Mouse (Mus musculus): ENCODE data around the gene Pip4k2a. TPM values are rescaled to one million over a fixed set of nuclear protein-coding genes. Genes with fewer than 3 reads are reported as not detected.

Gene Pip4k2a
- total RNA-seq, 2 experiments from 2014 or later: 3.6 to 4.8 TPM

GRCm38 (mm10) chr2:18933418-18933817, 64.5 kb downstream of the Pip4k2a start:
- intact Hi-C loops (cut with DNase I): no loop called here
- DNase-seq: no peak

GRCm38 (mm10) chr2:18930318-18931060, 67.4 kb downstream of the Pip4k2a start:
- peak in 1 of 2 experiments; percentile 21 for DNase-seq

GRCm38 (mm10) chr2:18928597-18929257, 69.2 kb downstream of the Pip4k2a start:
- intact Hi-C loops (cut with DNase I): no loop called here
- no peak for DNase-seq

More at GRCm38 (mm10) chr2:18930318-18931060, 67.4 kb downstream of the Pip4k2a start:
- intact Hi-C loops (cut with DNase I): no loop called here

- intact Hi-C loops (cut with DNase I): no loop called here
Observed at GRCm38 (mm10) chr2:18928196-18928595, 69.7 kb downstream of the Pip4k2a start.

GRCm38 (mm10) chr2:18923806-18924595, 73.9 kb downstream of the Pip4k2a start:
- DNase-seq: no peak
- intact Hi-C loops (cut with DNase I): no loop called here

More at GRCm38 (mm10) chr2:18928196-18928595, 69.7 kb downstream of the Pip4k2a start:
- no peak for DNase-seq

GRCm38 (mm10) chr2:18923098-18923649, 74.8 kb downstream of the Pip4k2a start:
- intact Hi-C loops (cut with DNase I): no loop called here
- no peak for DNase-seq

GRCm38 (mm10) chr2:18921570-18922180, 76.3 kb downstream of the Pip4k2a start:
- no peak for DNase-seq
- intact Hi-C loops (cut with DNase I): no loop called here

- DNase-seq: no peak
- intact Hi-C loops (cut with DNase I): no loop called here
Observed at GRCm38 (mm10) chr2:18920461-18920877, 77.5 kb downstream of the Pip4k2a start.

- DNase-seq: no peak
Observed at GRCm38 (mm10) chr2:18919797-18920354, 78.0 kb downstream of the Pip4k2a start.

GRCm38 (mm10) chr2:18917838-18918237, 80.1 kb downstream of the Pip4k2a start:
- intact Hi-C loops (cut with DNase I): no loop called here
- DNase-seq: no peak

More at GRCm38 (mm10) chr2:18919797-18920354, 78.0 kb downstream of the Pip4k2a start:
- intact Hi-C loops (cut with DNase I): no loop called here

GRCm38 (mm10) chr2:18917380-18917750, 80.6 kb downstream of the Pip4k2a start:
- DNase-seq: no peak
- intact Hi-C loops (cut with DNase I): no loop called here

- intact Hi-C loops (cut with DNase I): no loop called here
- no peak for DNase-seq
Observed at GRCm38 (mm10) chr2:18916615-18917379, 81.1 kb downstream of the Pip4k2a start.

- intact Hi-C loops (cut with DNase I): no loop called here
- no peak for DNase-seq
Observed at GRCm38 (mm10) chr2:18916042-18916407, 81.9 kb downstream of the Pip4k2a start.

- DNase-seq: no peak
- intact Hi-C loops (cut with DNase I): no loop called here
Observed at GRCm38 (mm10) chr2:18915372-18916041, 82.4 kb downstream of the Pip4k2a start.

GRCm38 (mm10) chr2:18914750-18915149, 83.2 kb downstream of the Pip4k2a start:
- DNase-seq: no peak
- intact Hi-C loops (cut with DNase I): no loop called here

- intact Hi-C loops (cut with DNase I): no loop called here
- no peak for DNase-seq
Observed at GRCm38 (mm10) chr2:18913642-18914041, 84.3 kb downstream of the Pip4k2a start.

GRCm38 (mm10) chr2:18911251-18911934, 86.5 kb downstream of the Pip4k2a start:
- DNase-seq: no peak
- intact Hi-C loops (cut with DNase I): no loop called here

- no peak for DNase-seq
- intact Hi-C loops (cut with DNase I): no loop called here
Observed at GRCm38 (mm10) chr2:18910209-18910608, 87.7 kb downstream of the Pip4k2a start.
